Mouse (Mus musculus) right cerebral cortex, postnatal 25 days (tissue): ENCODE results near the gene B830017H08Rik.

Experiments
- DNase-seq: peaks from one replicate; pipeline ENCODE4 v3.0.0; 2022

The B830017H08Rik gene

DNA sequence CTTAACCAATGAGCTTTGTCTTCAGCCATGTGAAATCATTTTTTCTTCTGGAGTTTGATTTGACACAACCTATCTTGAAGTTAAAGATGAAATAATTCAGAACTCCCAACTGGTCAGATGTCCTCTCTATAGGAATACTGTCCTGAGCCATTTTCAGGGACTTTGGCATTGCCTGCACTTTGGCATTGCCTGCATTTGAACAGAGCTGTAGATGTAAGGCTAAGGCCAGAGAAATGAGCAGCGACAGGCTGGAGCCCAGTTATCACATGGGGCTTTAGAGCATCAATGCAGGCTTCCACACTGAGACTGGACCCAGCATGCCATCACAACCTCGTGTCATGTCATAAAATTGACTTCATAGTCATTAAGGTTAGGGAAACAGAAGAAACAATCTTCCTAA is 20.3 kb downstream of the B830017H08Rik start:
- DNase-seq, result no peak

DNA sequence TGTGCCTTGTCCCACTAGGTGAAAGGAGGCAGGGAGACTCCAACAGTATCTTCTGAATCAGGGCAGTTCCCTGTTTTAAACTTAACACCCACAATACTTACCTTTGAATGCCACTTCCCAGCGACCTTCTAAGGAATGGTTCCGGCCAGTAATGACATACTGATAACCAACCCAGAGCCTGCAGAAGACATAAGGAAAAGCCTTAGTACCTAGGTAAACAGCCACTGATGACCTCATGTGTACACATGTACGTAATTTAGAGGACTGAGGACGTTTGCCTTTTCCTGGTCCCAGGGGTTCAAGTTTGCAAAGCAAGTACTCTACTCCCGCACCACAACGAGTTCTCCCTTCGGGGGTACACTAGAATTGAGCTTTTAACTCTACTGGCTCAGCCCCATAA is 24.2 kb downstream of the B830017H08Rik start:
- DNase-seq, result no peak

DNA sequence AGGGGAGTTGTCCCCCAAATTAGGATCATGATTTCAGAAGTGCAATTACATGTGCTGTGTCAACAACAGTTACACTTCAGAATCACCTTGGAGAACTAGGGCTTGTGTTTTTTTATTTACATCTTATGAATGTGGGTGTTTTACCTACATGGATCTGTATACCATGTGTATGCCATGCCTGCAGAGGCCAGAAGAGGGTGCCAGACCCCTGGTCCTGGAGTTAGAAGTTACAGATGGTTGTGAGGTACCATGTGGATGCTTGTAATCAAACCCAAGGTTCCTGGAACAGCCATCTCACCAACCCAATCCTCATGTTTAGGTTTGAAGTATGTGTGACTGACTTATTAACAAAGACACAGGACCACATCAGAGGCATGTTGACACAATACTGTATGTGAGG is 25.7 kb downstream of the B830017H08Rik start:
- DNase-seq, result no peak

DNA sequence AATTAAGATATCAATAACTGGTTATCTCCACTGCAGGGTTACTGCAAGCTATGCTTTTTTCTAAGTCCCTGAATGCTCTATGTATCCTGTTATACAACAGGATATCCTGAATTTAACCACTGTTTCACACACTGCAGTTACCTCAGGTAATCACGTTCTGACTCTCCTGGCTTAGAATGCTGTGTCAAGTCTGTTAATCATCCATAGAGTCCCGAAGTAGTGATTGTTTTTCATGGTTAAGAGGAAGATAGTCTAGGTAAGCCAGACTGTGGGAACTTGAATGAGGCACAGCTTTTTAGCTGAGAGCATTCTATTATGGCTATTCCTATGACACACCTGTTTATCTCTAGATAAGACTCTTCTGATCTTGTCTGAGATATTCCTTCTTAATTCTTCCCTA is 32.4 kb downstream of the B830017H08Rik start:
- DNase-seq, result no peak

DNA sequence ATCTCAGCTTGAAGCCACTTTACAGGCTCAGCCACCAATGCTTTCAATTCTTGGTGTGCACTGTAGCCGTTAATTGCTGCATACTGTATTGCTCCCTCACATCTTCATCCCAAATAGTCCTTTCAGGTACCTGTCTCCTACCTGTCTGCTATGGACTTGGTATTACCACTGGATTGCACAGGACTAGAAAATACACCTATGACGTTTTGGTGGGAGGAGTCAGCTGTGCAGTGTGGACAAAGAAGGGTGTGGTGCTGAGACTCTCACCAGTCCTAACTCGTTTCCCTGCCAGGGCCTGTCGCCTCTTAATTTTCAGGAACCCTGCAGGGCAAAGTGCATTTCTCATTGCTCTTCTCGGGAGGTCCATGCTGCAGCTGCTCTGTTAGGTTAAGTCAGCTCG is 32.8 kb downstream of the B830017H08Rik start:
- no peak for DNase-seq

DNA sequence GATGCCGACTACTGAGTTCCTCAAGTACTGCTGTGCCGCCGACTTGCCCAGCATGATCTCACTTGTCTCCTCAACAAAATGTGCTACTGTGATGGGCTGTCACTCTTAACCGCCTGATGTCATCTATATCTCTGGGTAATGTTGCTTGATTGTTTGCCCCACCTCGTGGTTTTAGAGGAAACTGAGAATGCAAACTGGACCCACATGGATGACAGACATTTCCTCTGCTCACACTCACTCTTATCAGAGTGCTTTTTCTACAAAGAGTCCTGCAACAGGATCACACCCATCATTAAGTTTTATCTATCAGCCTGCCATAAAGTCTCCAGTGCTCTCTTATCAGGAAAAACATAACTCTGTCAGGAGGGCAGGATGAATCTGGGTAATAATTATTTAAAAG is 38.3 kb downstream of the B830017H08Rik start:
- DNase-seq, result no peak

DNA sequence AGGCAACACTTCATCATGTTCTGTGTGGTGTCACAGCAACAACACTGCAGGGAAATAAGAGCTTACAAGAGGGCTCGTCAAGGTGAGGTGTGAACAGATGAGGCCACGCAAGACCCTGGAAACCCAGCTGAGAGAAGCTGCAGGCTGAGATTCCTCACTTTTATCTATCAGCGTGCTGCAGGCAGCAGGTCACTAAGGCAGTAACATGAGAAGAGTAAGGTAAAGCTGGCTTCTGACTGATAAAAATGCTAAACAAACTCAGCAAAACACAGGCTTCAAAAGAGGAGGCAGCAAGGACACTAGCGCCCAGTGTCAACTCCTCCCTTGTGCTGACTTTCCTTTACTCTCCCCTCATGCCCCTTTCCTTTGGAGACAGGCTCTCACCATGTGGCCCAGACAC is 40.1 kb downstream of the B830017H08Rik start:
- no peak for DNase-seq

DNA sequence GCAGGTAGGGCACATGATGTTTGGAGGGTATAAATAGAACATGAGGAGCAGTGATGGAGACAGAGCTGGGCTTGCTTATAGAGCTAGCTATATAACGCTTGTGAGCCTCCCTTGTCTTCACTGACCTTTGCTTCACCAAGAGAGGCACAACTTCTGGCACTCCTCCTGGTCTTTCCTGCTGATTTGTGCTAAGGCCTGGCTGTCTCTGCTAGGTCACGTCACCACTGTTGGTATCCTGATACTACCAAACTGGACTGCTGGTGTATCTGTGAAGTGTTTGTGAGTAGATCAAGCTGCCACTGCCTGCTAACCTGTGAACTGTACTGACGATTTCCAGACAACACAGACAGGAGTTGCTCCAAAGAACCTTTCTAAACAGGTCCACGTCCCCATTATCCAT is 42.3 kb downstream of the B830017H08Rik start:
- no peak for DNase-seq

DNA sequence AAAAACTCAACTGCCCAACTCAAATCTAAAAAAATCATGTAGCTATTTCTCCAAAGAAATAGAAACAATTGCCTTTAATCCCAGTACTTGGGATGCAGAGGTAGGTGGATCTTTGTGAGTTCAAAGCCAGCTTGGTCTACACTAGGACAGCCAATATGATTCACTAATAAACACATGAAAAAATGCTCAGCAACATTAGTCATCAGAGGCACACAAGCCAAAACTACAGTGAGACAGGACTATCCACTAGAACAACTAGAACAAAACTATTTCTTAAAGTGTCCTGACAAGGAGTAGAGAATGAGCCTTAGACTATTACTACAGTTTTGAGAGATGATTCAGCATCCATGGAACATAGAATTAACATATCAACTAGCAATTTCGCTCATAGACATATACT is 43.2 kb downstream of the B830017H08Rik start:
- DNase-seq, result no peak

DNA sequence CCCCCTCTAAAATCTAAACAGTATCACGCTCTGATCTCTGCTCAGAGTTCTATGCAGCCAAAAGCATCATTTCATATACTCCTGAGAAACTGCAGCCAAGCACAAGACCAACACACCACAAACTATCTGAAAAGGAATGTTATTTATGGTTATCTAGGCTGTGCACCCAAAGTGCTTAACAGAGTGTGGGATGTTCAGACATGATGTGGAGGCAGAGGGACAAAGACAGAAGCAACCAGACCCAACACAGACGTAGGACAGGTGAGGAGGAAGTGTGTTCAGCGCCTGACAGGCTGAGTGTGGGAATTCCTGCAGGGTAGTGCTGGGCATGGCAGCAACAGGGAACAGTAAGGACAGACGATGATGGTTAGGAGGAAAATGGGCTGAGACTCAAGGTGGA is 46.6 kb downstream of the B830017H08Rik start:
- no peak for DNase-seq

DNA sequence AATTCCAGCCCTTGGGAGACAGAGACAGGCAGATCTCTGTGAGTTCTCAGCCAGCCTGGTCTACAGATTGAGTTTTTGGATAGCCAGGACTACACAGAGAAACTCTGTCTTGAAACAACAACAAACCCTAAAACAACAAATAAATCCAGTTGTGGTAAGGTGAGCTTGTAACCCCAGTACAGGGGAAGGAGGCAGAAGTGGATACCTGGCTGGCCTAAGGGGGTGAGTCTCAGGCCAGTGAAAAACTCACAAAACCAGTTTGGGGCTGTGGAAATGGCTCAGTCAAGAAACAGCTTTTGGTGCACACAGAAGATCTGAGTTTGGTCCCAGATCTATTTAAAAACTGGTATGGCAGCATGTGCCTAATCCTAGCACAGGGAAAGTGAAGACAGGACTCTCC is 49.3 kb downstream of the B830017H08Rik start:
- no peak for DNase-seq

DNA sequence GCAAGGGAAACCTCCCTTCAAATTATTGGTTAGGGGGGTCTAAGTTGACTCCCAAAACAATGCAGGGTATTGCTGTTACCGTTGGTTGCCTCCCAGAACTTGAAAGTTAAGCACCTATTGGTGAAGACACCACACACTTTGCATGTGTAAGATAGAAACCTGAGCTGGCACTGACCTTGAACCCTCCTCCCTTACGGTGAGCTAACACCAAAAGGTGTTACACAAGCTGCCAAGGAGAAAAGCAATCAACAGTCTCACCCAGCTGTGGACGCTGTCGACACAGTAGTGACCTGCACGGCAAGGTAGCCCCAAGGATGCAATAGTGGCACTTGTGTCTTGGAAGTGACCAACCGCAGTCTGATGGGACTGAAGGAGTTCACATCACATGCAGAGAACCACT is 51.2 kb downstream of the B830017H08Rik start:
- DNase-seq, result no peak
